Mouse (Mus musculus): ENCODE measurements around the gene Gpank1. TPM values are rescaled to one million over a fixed set of nuclear protein-coding genes. Genes with fewer than 3 reads are reported as not detected.

Gene Gpank1
- polyA plus RNA-seq, 1 experiment from 2014 or later: 22.3 TPM

GRCm38 (mm10) chr17:35164218-35164567 is 42.9 kb downstream of the Gpank1 start:
- Histone ChIP-seq H3K27ac (ENCODE audit: low read length) (peak overlapping the region; percentile 100), H3K4me2 (replicated peaks; ENCODE audit: low read depth, low read length) (peak overlapping the region; percentile 98), H3K27me3 (ENCODE audit: insufficient read depth, low read length) (no peaks in the 10 kb centered on the region), H3K4me3 (ENCODE audit: low read length) (peak overlapping the region; percentile 99), H3K9me3 (ENCODE audit: low read length) (no peaks in the 10 kb centered on the region), H3K36me3 (ENCODE audit: insufficient read depth, low read length) (peaks cover 33% of the 10 kb centered on the region), H3K4me1 (ENCODE audit: insufficient read depth, low read length) (peaks cover 30% of the 10 kb centered on the region), H3K9ac (replicated peaks; ENCODE audit: low read length) (peak overlapping the region; percentile 99)
- 0% methylated on average over 28 of the region's 28 CpGs for WGBS
- ATAC-seq (ENCODE audit: low FRiP score, low TSS enrichment): no peak

DNA sequence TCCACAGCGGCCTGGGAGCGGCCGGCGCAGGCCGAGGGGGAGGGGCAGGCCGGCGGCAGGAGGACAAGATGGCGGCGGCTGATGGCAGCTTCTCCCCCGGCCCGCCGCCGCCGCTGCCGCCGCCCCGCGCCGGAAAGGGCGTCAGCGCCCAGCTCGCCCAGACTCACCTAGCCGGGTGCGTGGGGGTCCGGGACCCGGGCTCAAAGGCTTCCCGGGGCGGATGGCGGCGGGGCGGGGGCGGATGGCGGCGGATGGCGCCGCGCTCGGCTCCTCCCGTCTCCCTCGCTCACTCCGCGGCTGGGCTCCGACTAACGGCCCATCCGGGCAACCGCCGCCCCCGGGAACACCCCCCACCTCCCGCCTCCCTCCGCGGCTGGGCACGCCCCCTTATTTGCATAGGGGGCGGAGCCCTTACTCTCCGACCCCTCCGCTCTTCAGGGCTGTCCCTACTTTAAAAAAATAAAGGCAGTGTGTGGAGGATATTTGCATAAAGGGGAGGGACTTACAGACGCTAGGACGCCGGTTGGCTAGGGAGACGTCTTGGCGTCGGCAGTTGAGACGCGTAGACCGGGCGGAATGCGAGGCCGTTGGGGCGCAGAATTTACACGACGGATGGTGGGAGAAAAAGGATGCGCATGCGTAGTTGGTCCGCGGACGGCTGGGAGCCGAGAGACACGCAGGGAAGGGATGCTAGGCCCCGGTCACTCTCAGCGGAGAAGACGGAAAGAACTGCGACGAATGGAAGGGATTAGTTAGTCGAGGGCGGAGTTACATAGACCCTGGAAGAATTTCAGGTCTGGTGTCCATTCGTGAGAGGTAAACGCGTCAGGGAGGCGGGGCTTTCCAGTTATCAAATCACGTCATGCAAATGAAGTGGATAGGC is 43.6 kb downstream of the Gpank1 start, which contains the start of gene Prrc2a:
Prrc2a (minus strand) TSS at position 330 of the 883 bp plus-strand sequence.
- ATAC-seq (ENCODE audit: low FRiP score, low TSS enrichment): peak; percentile 96
- Histone ChIP-seq H3K9ac (replicated peaks; ENCODE audit: low read length) (peak within 1 kb of the TSS; percentile 99), H3K4me1 (ENCODE audit: insufficient read depth, low read length) (peaks cover 30% of the 10 kb centered on the region), H3K27me3 (ENCODE audit: insufficient read depth, low read length) (no peaks in the 10 kb centered on the region), H3K36me3 (ENCODE audit: insufficient read depth, low read length) (peaks cover 27% of the 10 kb centered on the region), H3K4me3 (ENCODE audit: low read length) (peak within 1 kb of the TSS; percentile 99), H3K27ac (ENCODE audit: low read length) (peak within 1 kb of the TSS; percentile 100), H3K9me3 (ENCODE audit: low read length) (no peaks in the 10 kb centered on the region), H3K4me2 (replicated peaks; ENCODE audit: low read depth, low read length) (peak within 1 kb of the TSS; percentile 98)
- under 1% methylated on average over 70 of the region's 89 CpGs for WGBS

DNA sequence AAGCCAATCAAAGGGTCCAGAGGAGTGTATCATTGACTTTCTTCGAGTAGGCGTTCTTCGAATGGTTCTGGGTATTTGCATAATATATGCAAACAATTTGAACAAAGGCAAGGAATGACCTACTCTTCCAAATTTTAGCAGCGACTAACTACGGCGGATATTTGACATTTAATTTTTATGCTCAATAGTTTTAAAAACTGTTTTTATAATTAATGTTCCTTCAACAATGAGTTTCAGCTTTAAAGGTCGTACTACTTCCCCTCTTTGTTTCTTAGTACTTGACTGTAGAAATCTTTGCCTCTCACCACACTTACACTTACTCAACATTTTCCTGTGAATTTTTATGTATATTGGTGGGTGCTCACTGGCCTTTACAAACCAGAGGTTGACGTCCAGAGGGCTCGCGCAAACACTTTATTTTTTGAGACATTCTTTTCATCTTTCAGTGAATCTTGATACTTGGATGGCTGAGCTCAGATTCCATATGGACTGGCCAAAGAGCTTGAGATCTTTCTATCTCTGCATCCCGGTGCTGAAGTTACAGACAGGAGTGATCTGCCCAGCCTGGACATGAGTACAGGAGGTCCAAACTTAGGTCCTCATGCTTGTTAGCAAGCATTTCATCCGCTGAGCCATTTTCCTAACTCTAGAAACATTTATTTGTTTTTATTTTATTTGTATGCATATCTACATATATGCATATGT is 44.3 kb downstream of the Gpank1 start:
- peak overlapping the region; percentile 99 for H3K4me3 ChIP-seq (ENCODE audit: low read length)
- no peak for ATAC-seq (ENCODE audit: low FRiP score, low TSS enrichment)
- H3K4me2 ChIP-seq (replicated peaks; ENCODE audit: low read depth, low read length): peak overlapping the region; percentile 57
- no peaks in the 10 kb centered on the region for H3K27me3 ChIP-seq (ENCODE audit: insufficient read depth, low read length)
- WGBS: 18% methylated on average over 12 of the region's 12 CpGs
- no peaks in the 10 kb centered on the region for H3K9me3 ChIP-seq (ENCODE audit: low read length)
- H3K27ac ChIP-seq (ENCODE audit: low read length): peak overlapping the region; percentile 100
- peaks cover 19% of the 10 kb centered on the region for H3K36me3 ChIP-seq (ENCODE audit: insufficient read depth, low read length)
- H3K4me1 ChIP-seq (ENCODE audit: insufficient read depth, low read length): peaks cover 30% of the 10 kb centered on the region
- H3K9ac ChIP-seq (replicated peaks; ENCODE audit: low read length): peak overlapping the region; percentile 79

DNA sequence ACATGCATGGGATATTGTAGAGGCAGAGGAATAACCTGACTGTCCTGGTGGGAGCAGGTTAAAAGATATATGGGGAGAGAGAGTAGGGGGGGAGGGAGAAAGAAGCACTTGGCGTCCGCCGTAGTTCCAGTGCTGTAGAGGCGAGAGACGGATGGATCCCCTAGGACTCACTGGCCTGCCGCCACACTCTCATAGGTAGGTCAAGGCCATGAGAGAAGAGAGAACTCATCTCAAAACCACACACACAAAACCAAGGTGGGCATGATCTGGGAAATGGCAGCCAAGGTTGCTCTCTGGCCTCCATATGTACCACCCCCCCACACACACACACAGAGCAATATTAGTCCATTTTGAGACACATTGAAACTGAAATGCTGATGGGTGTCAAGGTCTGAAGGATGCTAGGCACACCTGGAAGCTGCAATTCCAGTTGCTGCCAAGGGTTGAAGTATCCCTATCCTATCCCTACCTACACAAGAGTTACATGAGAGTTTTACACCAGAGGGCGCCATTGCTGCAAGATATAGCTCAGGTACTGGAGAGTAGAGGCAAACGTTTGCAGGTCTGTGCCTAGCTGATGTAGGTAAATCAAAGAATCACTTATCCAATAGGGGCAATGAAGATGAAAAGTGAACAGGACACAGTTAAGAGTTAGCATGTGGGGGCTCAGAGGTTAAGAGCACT is 45.2 kb downstream of the Gpank1 start:
- Histone ChIP-seq H3K9me3 (ENCODE audit: low read length) (no peaks in the 10 kb centered on the region), H3K9ac (replicated peaks; ENCODE audit: low read length) (peak overlapping the region; percentile 65), H3K4me3 (ENCODE audit: low read length) (no peak overlapping the region), H3K27ac (ENCODE audit: low read length) (no peak overlapping the region), H3K27me3 (ENCODE audit: insufficient read depth, low read length) (no peaks in the 10 kb centered on the region), H3K4me2 (replicated peaks; ENCODE audit: low read depth, low read length) (peak overlapping the region; percentile 57), H3K36me3 (ENCODE audit: insufficient read depth, low read length) (peaks cover 10% of the 10 kb centered on the region), H3K4me1 (ENCODE audit: insufficient read depth, low read length) (peaks cover 30% of the 10 kb centered on the region)
- no peak for ATAC-seq (ENCODE audit: low FRiP score, low TSS enrichment)
- 72% methylated on average over 8 of the region's 8 CpGs for WGBS

DNA sequence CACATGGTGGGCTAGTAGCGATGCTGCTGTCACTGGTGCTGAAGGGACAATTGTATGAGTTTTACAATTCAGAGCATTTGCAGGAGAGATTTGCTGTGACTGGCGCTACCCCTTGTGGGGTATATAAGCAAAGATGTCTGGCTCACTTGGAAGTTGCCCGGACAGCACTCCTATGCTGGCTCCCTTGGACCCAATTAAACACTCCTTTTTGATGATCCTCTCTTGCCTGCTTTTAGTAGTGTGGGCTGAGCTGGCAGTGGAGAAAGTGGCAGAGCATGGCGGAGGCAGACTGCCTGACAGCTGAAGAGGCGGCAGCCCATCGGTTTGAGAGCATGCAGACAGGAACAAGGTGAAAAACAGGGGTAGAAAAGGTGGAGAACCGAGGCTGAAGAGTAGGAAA is 46.5 kb downstream of the Gpank1 start:
- Histone ChIP-seq H3K4me1 (ENCODE audit: insufficient read depth, low read length) (peaks cover 17% of the 10 kb centered on the region), H3K9ac (replicated peaks; ENCODE audit: low read length) (no peak overlapping the region), H3K4me2 (replicated peaks; ENCODE audit: low read depth, low read length) (no peak overlapping the region), H3K36me3 (ENCODE audit: insufficient read depth, low read length) (no peaks in the 10 kb centered on the region), H3K4me3 (ENCODE audit: low read length) (no peak overlapping the region), H3K9me3 (ENCODE audit: low read length) (no peaks in the 10 kb centered on the region), H3K27ac (ENCODE audit: low read length) (no peak overlapping the region), H3K27me3 (ENCODE audit: insufficient read depth, low read length) (no peaks in the 10 kb centered on the region)
- ATAC-seq (ENCODE audit: low FRiP score, low TSS enrichment): no peak
- 89% methylated on average over 7 of the region's 7 CpGs for WGBS

DNA sequence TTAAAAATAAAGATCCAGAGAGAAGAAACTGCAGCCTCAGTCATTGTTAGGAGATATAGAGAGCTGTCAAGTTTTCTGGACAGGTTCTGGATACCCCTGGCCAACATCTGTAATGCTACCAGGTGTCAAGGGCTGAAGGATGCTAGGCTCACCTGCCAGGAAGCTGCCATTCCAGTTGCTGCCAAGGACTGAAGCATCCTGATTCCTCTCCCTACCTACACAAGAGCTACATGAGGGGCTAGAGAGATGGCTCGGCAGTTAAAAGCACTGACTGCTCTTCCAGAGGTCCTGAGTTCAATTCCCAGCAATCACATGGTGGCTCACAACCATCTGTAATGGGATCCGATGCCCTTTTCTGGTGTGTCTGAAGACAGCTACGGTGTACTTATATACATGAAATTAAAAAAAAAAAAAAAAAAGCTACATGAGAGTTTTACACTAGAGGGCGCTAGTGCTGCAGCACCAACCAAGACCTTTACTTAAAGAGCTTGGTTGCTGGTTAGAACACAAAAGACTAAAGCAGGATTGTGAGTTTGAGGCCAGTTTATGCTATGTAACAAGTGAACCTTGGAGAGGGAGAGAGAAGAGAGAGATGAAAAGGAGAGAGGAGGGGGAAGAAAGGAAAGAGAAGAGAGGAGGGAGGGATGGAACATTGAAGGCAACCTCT is 47.4 kb downstream of the Gpank1 start:
- Histone ChIP-seq H3K27ac (ENCODE audit: low read length) (no peak overlapping the region), H3K36me3 (ENCODE audit: insufficient read depth, low read length) (no peaks in the 10 kb centered on the region), H3K4me3 (ENCODE audit: low read length) (no peak overlapping the region), H3K4me1 (ENCODE audit: insufficient read depth, low read length) (peaks cover 9% of the 10 kb centered on the region), H3K9ac (replicated peaks; ENCODE audit: low read length) (0 out of 2 replicates have a peak overlapping the region, but pooled peaks have one; percentile 20), H3K27me3 (ENCODE audit: insufficient read depth, low read length) (no peaks in the 10 kb centered on the region), H3K9me3 (ENCODE audit: low read length) (no peaks in the 10 kb centered on the region), H3K4me2 (replicated peaks; ENCODE audit: low read depth, low read length) (no peak overlapping the region)
- ATAC-seq (ENCODE audit: low FRiP score, low TSS enrichment): no peak
- WGBS: 12% methylated on average over 4 of the region's 4 CpGs

DNA sequence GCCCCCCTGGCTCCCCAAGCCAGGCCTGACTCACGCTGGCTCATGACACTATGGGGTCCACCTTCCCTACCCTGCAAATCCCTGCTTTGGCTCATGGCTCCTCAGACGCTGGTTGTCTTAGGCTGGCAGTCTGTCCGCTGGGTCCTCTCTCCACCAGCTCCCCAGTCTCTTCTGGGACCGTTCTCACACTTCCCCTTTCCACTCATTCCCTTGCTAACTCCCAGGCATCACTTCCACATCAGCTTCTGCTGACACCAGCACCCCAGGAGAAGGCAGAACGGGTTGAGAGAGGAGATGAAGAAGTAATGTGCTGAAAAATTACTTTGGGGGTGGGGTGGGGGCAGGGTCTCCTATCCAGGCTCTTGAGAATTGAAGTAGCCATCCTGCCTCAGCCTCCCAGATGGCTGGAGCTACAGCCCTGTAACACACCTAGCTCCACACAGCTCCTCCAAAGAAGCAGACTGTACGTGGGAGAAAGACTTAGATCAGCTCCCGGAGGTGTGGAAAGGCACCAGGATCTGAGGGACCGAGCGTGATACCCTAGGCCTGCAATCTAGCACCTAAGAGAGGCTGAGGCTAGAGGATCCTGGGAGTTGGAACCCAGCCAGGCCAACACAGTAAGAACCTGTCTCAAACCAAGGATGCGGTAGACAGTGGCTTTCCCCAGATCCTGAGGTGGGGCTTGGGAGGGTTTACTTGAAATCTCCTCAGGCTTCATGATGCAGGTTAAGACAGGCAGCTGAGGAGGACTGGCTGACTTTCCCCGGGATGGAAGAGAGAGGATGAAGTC is 51.4 kb downstream of the Gpank1 start:
- WGBS: 68% methylated on average over 11 of the region's 11 CpGs
- no peaks in the 10 kb centered on the region for H3K9me3 ChIP-seq (ENCODE audit: low read length)
- peak overlapping the region; percentile 69; the same call in 1 of the 2 replicates for H3K27ac ChIP-seq (ENCODE audit: low read length)
- H3K27me3 ChIP-seq (ENCODE audit: insufficient read depth, low read length): no peaks in the 10 kb centered on the region
- H3K36me3 ChIP-seq (ENCODE audit: insufficient read depth, low read length): no peaks in the 10 kb centered on the region
- H3K4me3 ChIP-seq (ENCODE audit: low read length): no peak overlapping the region
- no peak for ATAC-seq (ENCODE audit: low FRiP score, low TSS enrichment)
- H3K4me2 ChIP-seq (replicated peaks; ENCODE audit: low read depth, low read length): no peak overlapping the region
- H3K4me1 ChIP-seq (ENCODE audit: insufficient read depth, low read length): no peaks in the 10 kb centered on the region
- no peak overlapping the region for H3K9ac ChIP-seq (replicated peaks; ENCODE audit: low read length)

GRCm38 (mm10) chr17:35173329-35173728 is 52.1 kb downstream of the Gpank1 start:
- ATAC-seq (ENCODE audit: low FRiP score, low TSS enrichment): no peak
- Histone ChIP-seq H3K9ac (replicated peaks; ENCODE audit: low read length) (no peak overlapping the region), H3K4me2 (replicated peaks; ENCODE audit: low read depth, low read length) (no peak overlapping the region), H3K4me1 (ENCODE audit: insufficient read depth, low read length) (no peaks in the 10 kb centered on the region), H3K9me3 (ENCODE audit: low read length) (no peaks in the 10 kb centered on the region), H3K4me3 (ENCODE audit: low read length) (no peak overlapping the region), H3K27ac (ENCODE audit: low read length) (peak overlapping the region; percentile 69), H3K36me3 (ENCODE audit: insufficient read depth, low read length) (no peaks in the 10 kb centered on the region), H3K27me3 (ENCODE audit: insufficient read depth, low read length) (no peaks in the 10 kb centered on the region)
- 77% methylated on average over 3 of the region's 3 CpGs for WGBS

Measured in kidney, embryonic 16.5 days (tissue).